Mouse (Mus musculus) heart, postnatal 4 days (tissue): ENCODE data around the gene Card6. TPM values are rescaled to one million over a fixed set of nuclear protein-coding genes. Genes with fewer than 3 reads are reported as not detected.
A peak's percentile ranks its signal among the peaks of the same experiment; 100 is the strongest.

Experiments
- DNase-seq: peaks from one replicate; pipeline ENCODE4 v3.0.0; 2021
- total RNA-seq, 2 experiments: library from RNA; stranded (reverse); gene quantifications; 2 replicates each; pipeline ENCODE4 v1.2.3; 2021

The Card6 gene
- total RNA-seq, 2 experiments from 2014 or later = 5.9 to 6.1 TPM

GRCm38 (mm10) chr15:5086162-5086561, 22.2 kb downstream of the Card6 start:
- no peak for DNase-seq

GRCm38 (mm10) chr15:5081235-5081634, 27.1 kb downstream of the Card6 start:
- DNase-seq = no peak

GRCm38 (mm10) chr15:5068801-5069518, 39.4 kb downstream of the Card6 start:
- DNase-seq = peak; percentile 39

GRCm38 (mm10) chr15:5063635-5064034, 44.7 kb downstream of the Card6 start, which contains the start of gene C7:
TSS of gene C7 (minus strand) at chr15:5063740.
- DNase-seq = no peak

Other genes with a start within 250 kb of the Card6 start
- not detected for gene Mroh2b, start 209.8 kb downstream of the Card6 start, total RNA-seq
- under 1 TPM; 0.10 to 0.32 TPM for gene C7, start 44.8 kb downstream of the Card6 start, total RNA-seq
- 100 to 1,000 TPM; 274 to 281 TPM for gene Rpl37, start 8.1 kb upstream of the Card6 start, total RNA-seq
- 10 to 100 TPM; 16.7 to 16.9 TPM for gene Prkaa1, start 35.3 kb upstream of the Card6 start, total RNA-seq
- 10 to 100 TPM; 20.8 to 24.8 TPM for gene Ttc33, start 77.0 kb upstream of the Card6 start, total RNA-seq
- 1 to 10 TPM; 5.9 to 6.1 TPM for gene Ptger4, start 135.6 kb upstream of the Card6 start, total RNA-seq